Mouse (Mus musculus) embryonic facial prominence, embryonic 13.5 days (tissue): ENCODE data around the gene Vmn1r60. TPM values are rescaled to one million over a fixed set of nuclear protein-coding genes. Genes with fewer than 3 reads are reported as not detected.
"Not testable (repeated sequence)": the region's sequence is repeated elsewhere in the genome, so short reads cannot be mapped to it uniquely, and the experiment has no call there.

Experiments used
- ATAC-seq: fragments of 200-750 bp; cut with Nextera tagmentation; 2 replicates; pipeline ENCODE4 v1.8.0; 2017; ENCODE audit warnings: low read depth; ENCODE audit not compliant: insufficient number of reproducible peaks, insufficient read depth, low FRiP score, low TSS enrichment
- H3K27ac ChIP-seq: fragments of 300-500 bp; sonication (generic); 2 replicates; pipeline ENCODE4 v1.5.1; 2015; ENCODE audit warnings: moderate library complexity, mild to moderate bottlenecking, inconsistent platforms
- H3K27me3 ChIP-seq: fragments of 300-500 bp; sonication (generic); 2 replicates; pipeline ENCODE4 v1.6.1; 2015; ENCODE audit warnings: mild to moderate bottlenecking, inconsistent platforms
- H3K36me3 ChIP-seq: fragments of 300-500 bp; sonication (generic); 2 replicates; pipeline ENCODE4 v1.6.1; 2015; ENCODE audit warnings: mild to moderate bottlenecking, inconsistent platforms
- H3K4me1 ChIP-seq: fragments of 300-500 bp; sonication (generic); 2 replicates; pipeline ENCODE4 v1.6.1; 2015; ENCODE audit warnings: inconsistent platforms
- H3K4me2 ChIP-seq: fragments of 300-500 bp; sonication (generic); 2 replicates; pipeline ENCODE4 v1.6.1; 2015; ENCODE audit warnings: moderate library complexity, mild to moderate bottlenecking, inconsistent platforms
- H3K4me3 ChIP-seq: fragments of 300-500 bp; sonication (generic); 2 replicates; pipeline ENCODE4 v1.5.1; 2015; ENCODE audit warnings: mild to moderate bottlenecking, inconsistent platforms
- H3K9ac ChIP-seq: fragments of 300-500 bp; sonication (generic); 2 replicates; pipeline ENCODE4 v1.6.1; 2015; ENCODE audit warnings: mild to moderate bottlenecking, inconsistent platforms
- H3K9me3 ChIP-seq: fragments of 300-500 bp; sonication (generic); 2 replicates; pipeline ENCODE4 v1.6.1; 2016; ENCODE audit warnings: inconsistent platforms
- WGBS: fragments of 180-500 bp; shearing (Covaris S2); methylation state at CpG from one replicate; pipeline ENCODE4 v1.1.7; 2015; ENCODE audit warnings: mixed read lengths; 5-methylcytosine and 5-hydroxymethylcytosine counted together
- polyA plus RNA-seq: library from polyadenylated mRNA; unstranded; fragments of >200 nt; fragmentation: Nextera tagmentation; extraction: Ambion mirVana; gene quantifications from 2 replicates; pipeline ENCODE4 v1.2.1, GENCODE M21; 2015

Vmn1r60 gene
- polyA plus RNA-seq: not detected in 2 replicates

DNA sequence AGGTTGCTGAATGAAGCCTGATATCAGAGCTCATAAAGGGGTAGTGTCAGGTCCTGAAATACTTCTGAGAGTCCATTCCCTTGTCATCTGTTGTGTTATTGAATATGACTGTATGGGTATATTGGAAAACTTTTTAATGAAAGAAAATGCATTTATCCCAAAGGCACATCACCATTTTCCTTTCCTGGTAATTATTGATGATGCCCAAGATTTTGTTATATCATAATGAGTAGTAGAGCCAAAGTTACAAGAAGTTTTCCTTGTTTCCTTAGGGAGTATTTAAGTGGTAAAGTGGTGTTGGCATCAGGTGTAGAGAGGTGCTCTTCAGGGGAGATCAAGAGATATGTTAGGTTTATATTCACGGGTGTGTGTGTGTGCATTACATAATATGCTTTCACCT lies at the start of gene Vmn1r60:
Gene Vmn1r60, minus strand, starts transcription at position 101 of the 400 bp plus-strand sequence.
- H3K4me2 ChIP-seq, H3K4me3 ChIP-seq, H3K9ac ChIP-seq, H3K4me1 ChIP-seq, H3K27me3 ChIP-seq, ATAC-seq, H3K36me3 ChIP-seq, H3K9me3 ChIP-seq, H3K27ac ChIP-seq: not testable (repeated sequence)
- 80% methylated on average over 1 of the region's 1 CpGs for WGBS

DNA sequence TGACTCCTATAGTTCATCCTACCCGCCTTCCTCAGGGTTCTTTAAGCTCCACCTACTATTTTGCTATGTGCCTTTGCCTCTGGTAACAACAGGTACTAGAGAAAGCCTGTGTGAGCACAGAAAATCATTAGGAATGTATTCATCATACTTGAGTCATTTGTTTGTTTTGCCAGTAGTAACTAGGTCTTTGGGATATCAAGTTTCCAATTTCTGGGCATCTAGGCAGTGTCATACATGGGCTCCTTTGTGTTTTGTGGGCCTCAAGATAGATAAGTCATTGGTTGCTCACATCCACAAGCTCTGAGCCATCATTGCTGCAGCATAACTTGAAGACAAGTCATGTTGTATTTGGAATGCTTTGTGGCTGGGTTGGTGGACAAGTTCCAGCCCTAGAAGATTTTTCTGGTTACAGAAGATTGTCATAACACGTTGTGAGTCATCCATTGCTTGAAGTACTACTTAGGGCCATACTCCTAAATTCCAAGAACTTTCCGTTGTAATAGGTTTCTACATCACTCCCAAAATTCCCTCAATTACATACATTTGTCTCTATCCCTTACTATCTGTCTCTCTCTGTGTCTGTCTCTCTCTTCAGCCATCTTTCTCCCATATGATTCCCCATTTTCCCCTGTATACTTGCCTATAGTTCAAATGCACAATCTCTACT lies 6.2 kb downstream of the Vmn1r60 start:
- H3K4me2 ChIP-seq, H3K9ac ChIP-seq, H3K4me1 ChIP-seq, H3K27ac ChIP-seq, H3K36me3 ChIP-seq, H3K4me3 ChIP-seq, H3K27me3 ChIP-seq, H3K9me3 ChIP-seq, ATAC-seq: not testable (repeated sequence)
- WGBS: 50% methylated on average over 3 of the region's 3 CpGs

DNA sequence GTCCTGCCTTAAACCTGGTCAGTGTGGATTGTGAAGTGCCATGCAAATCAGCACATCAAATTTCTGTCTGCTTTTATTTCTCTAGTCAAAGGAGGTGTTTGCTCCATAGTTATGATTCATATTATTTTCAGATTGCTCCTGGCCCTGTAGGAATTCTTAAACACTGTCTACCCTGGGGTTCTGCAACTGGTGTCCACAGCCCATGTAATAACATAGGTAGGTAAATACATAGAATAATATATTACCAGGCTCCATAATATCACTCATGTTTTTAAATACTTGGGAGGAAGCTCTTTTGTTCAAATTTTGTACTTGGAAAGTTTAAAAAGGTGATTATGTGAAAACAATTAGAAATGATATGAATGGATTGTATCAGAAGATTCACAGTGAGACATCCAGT lies 53.3 kb downstream of the Vmn1r60 start, which contains the start of gene Vmn2r28:
Gene Vmn2r28, minus strand, starts transcription at position 101 of the 400 bp plus-strand sequence.
- not testable (repeated sequence) for H3K4me2 ChIP-seq, H3K4me1 ChIP-seq, ATAC-seq, H3K9ac ChIP-seq, H3K4me3 ChIP-seq, H3K27me3 ChIP-seq, H3K27ac ChIP-seq, H3K36me3 ChIP-seq, H3K9me3 ChIP-seq

Other genes starting within 250 kb of the Vmn1r60 start
- not detected in 2 replicates for gene Gm5065, start 196.8 kb downstream of the Vmn1r60 start, polyA plus RNA-seq
- gene Nlrp2, start 196.3 kb downstream of the Vmn1r60 start, polyA plus RNA-seq: not detected in 2 replicates
- gene Vmn1r58, start 133.9 kb downstream of the Vmn1r60 start, polyA plus RNA-seq: not detected in 2 replicates
- gene Vmn1r59, start 90.5 kb downstream of the Vmn1r60 start, polyA plus RNA-seq: not detected in 2 replicates
- gene Vmn2r28, start 53.4 kb downstream of the Vmn1r60 start, polyA plus RNA-seq: not detected in 2 replicates
- gene Vmn1r61, start 66.0 kb upstream of the Vmn1r60 start, polyA plus RNA-seq: not detected in 2 replicates
- not detected in 2 replicates for gene Vmn1r62, start 126.3 kb upstream of the Vmn1r60 start, polyA plus RNA-seq